In genomic region chr9:120403661-120404060, GRCm38 (mm10) we compare ENCODE assay signal across 17 mouse cellular contexts.
DNase-seq lines count a peak whose midpoint lies in the region; ATAC-seq lines count a peak whose summit lies in the region.
"Had no signal": no experiment of that assay in that cellular context is flagged by ENCODE, and none has a peak within 500 bp of the region (broad histone marks: within the 10 kb centered on the region; RNA-seq: fewer than 3 reads in every experiment).

No protein-coding gene starts in this region.

- H3K9ac ChIP-seq in heart, embryonic 11.5 days (ENCODE audit: low read depth, low read length), result no peak overlapping the region
- no peak overlapping the region for H3K9ac ChIP-seq in hindbrain, embryonic 16.5 days (ENCODE audit: low read depth, low read length)
- H3K9ac ChIP-seq: liver, embryonic 15.5 days; neural tube, embryonic 15.5 days had no signal

- no peak for ATAC-seq in heart, embryonic 11.5 days (replicated peaks; ENCODE audit: insufficient number of reproducible peaks, low FRiP score, low TSS enrichment)
- ATAC-seq in hindbrain, embryonic 16.5 days, result no peak
- ATAC-seq: forebrain, embryonic 14.5 days had no signal

- 63% methylated on average over 5 of the region's 5 CpGs for WGBS in heart, embryonic 11.5 days (ENCODE audit: insufficient replicate concordance)
- WGBS in hindbrain, embryonic 16.5 days, result 67% methylated on average over 5 of the region's 5 CpGs
- 81% methylated on average over 5 of the region's 5 CpGs for WGBS in midbrain, embryonic 10.5 days

- no peak overlapping the region for H3K4me3 ChIP-seq in heart, embryonic 11.5 days (ENCODE audit: low read depth, low read length)
- no peak overlapping the region for H3K4me3 ChIP-seq in hindbrain, embryonic 16.5 days (ENCODE audit: low read length)
- H3K4me3 ChIP-seq in midbrain, embryonic 10.5 days, result no peak overlapping the region
- H3K4me3 ChIP-seq: hindbrain, embryonic 10.5 days; liver, embryonic 15.5 days; neural tube, embryonic 15.5 days had no signal

- no peak overlapping the region for H3K27ac ChIP-seq in heart, embryonic 11.5 days (ENCODE audit: low read depth, low read length)
- H3K27ac ChIP-seq in hindbrain, embryonic 16.5 days (ENCODE audit: low read depth, low read length), result no peak overlapping the region
- no peak overlapping the region for H3K27ac ChIP-seq in midbrain, embryonic 10.5 days (replicated peaks)
- H3K27ac ChIP-seq: hindbrain, embryonic 10.5 days; liver, embryonic 15.5 days; neural tube, embryonic 15.5 days had no signal

- 0 out of 2 replicates have a peak, but pooled peaks cover 4% of the 10 kb centered on the region for H3K4me1 ChIP-seq in heart, embryonic 11.5 days (ENCODE audit: control insufficient read depth, insufficient read depth, low read length)
- H3K4me1 ChIP-seq in hindbrain, embryonic 16.5 days (ENCODE audit: control insufficient read depth, insufficient read depth, low read depth, low read length), result no peaks in the 10 kb centered on the region
- no peaks in the 10 kb centered on the region for H3K4me1 ChIP-seq in midbrain, embryonic 10.5 days
- H3K4me1 ChIP-seq: hindbrain, embryonic 10.5 days; liver, embryonic 15.5 days had no signal

- no peaks in the 10 kb centered on the region for H3K9me3 ChIP-seq in heart, embryonic 11.5 days (replicated peaks; ENCODE audit: control insufficient read depth, low read length)
- H3K9me3 ChIP-seq in hindbrain, embryonic 16.5 days (ENCODE audit: control insufficient read depth, low read length), result no peaks in the 10 kb centered on the region
- H3K9me3 ChIP-seq in midbrain, embryonic 10.5 days (replicated peaks), result no peaks in the 10 kb centered on the region
- H3K9me3 ChIP-seq: hindbrain, embryonic 10.5 days; liver, embryonic 15.5 days; neural tube, embryonic 15.5 days had no signal

- DNase-seq in heart, adult 11 months, result peak; percentile 92
- peak; percentile 4 for DNase-seq in fibroblast of lung, adult 2 months (ENCODE audit: low read depth)
- DNase-seq in layer of hippocampus, adult 9-11 months, result peak; percentile 84
- DNase-seq in right cerebral cortex, adult 18-20 months, result peak; percentile 87
- no peak for DNase-seq in testis, postnatal 10 days (ENCODE audit: low spot score)
- no peak for DNase-seq in midbrain, embryonic 10.5 days (ENCODE audit: low spot score)
- DNase-seq: adrenal gland, postnatal 10 days; cerebellum, postnatal 36 days; kidney, adult 18-20 months; lung, postnatal 4 days; spleen, adult 18-20 months had no signal

- H3K27me3 ChIP-seq in heart, embryonic 11.5 days (ENCODE audit: control insufficient read depth, insufficient read depth, low read length), result no peaks in the 10 kb centered on the region
- no peaks in the 10 kb centered on the region for H3K27me3 ChIP-seq in hindbrain, embryonic 16.5 days (replicated peaks; ENCODE audit: control insufficient read depth, insufficient read depth, low read length)
- H3K27me3 ChIP-seq in midbrain, embryonic 10.5 days (ENCODE audit: low read depth, poor library complexity, severe bottlenecking), result no peaks in the 10 kb centered on the region
- H3K27me3 ChIP-seq: liver, embryonic 15.5 days; neural tube, embryonic 15.5 days had no signal

- no peaks in the 10 kb centered on the region for H3K36me3 ChIP-seq in heart, embryonic 11.5 days (ENCODE audit: control insufficient read depth, insufficient read depth, low read length)
- no peaks in the 10 kb centered on the region for H3K36me3 ChIP-seq in hindbrain, embryonic 16.5 days (ENCODE audit: control insufficient read depth, insufficient read depth, low read length)
- H3K36me3 ChIP-seq in midbrain, embryonic 10.5 days, result no peaks in the 10 kb centered on the region
- H3K36me3 ChIP-seq: hindbrain, embryonic 10.5 days; liver, embryonic 15.5 days; neural tube, embryonic 15.5 days had no signal

- H3K4me2 ChIP-seq in heart, embryonic 11.5 days, result no peak overlapping the region
- no peak overlapping the region for H3K4me2 ChIP-seq in hindbrain, embryonic 16.5 days (ENCODE audit: low read length)
- H3K4me2 ChIP-seq: liver, embryonic 15.5 days; neural tube, embryonic 15.5 days had no signal

Comparison
In these comparisons a context has a peak if more than half of its experiments do, and no peak if none do; other contexts are left out.
1. DNase-seq: peak in heart, adult 11 months (single experiment), fibroblast of lung, adult 2 months (single experiment), layer of hippocampus, adult 9-11 months (single experiment) and right cerebral cortex, adult 18-20 months (single experiment); none in testis, postnatal 10 days (single experiment) and midbrain, embryonic 10.5 days (single experiment).